Mouse (Mus musculus): ENCODE data around the gene Rtbdn.

DNA sequence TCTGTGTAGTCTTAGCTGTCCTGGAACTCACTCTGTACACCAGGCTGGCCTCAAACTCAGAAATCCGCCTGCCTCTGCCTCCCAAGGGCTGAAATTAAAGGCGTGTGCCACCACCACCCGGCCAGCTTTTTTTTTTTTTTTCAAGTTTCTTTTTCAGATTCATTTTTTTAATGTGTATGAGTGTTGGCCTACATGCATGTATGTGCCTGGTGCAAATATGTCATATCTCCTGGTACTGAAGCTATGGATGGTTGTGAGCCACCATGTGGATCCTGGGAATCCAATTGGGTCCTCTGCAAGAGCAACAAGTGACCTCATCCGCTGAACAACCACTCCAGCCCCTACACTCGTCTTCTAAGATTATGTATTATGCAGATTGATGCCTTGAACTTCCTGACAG lies 40.6 kb downstream of the Rtbdn start:
- TF ChIP-seq CTCF (IDR thresholded peaks at IDR 0.05; ENCODE audit: borderline replicate concordance, control insufficient read depth, extremely low read depth, insufficient read depth, low read length, poor library complexity): no peak
- no peak for TF ChIP-seq POLR2A (IDR thresholded peaks at IDR 0.05; ENCODE audit: control insufficient read depth, extremely low read depth, insufficient read depth, low read length, poor library complexity)

Measured in thymus, adult 2 months (tissue).